Mouse (Mus musculus) ovary, adult 18-20 months (tissue): ENCODE results near the gene Haus2.

Source experiments
- DNase-seq: peaks from one replicate; pipeline ENCODE4 v3.0.0; 2022; ENCODE audit warnings: low spot score, mixed read lengths

The Haus2 gene

GRCm38 (mm10) chr2:120616279-120617163 lies 7.3 kb downstream of the Haus2 start:
- DNase-seq = no peak

GRCm38 (mm10) chr2:120619538-120619937 lies 10.4 kb downstream of the Haus2 start:
- no peak for DNase-seq

GRCm38 (mm10) chr2:120622920-120623319 lies 13.7 kb downstream of the Haus2 start:
- no peak for DNase-seq

GRCm38 (mm10) chr2:120628076-120628865 lies 19.1 kb downstream of the Haus2 start:
- DNase-seq = no peak

- DNase-seq = peak; percentile 99
Measured at GRCm38 (mm10) chr2:120628886-120629735, 19.9 kb downstream of the Haus2 start, which contains the start of gene Stard9. Stard9 (plus strand) TSS chr2:120629121.

- DNase-seq = no peak
Measured at GRCm38 (mm10) chr2:120630246-120630645, 21.1 kb downstream of the Haus2 start.

GRCm38 (mm10) chr2:120630655-120631054 lies 21.5 kb downstream of the Haus2 start:
- no peak for DNase-seq

GRCm38 (mm10) chr2:120631521-120631920 lies 22.3 kb downstream of the Haus2 start:
- DNase-seq = no peak

GRCm38 (mm10) chr2:120631957-120632356 lies 22.8 kb downstream of the Haus2 start:
- DNase-seq = no peak

GRCm38 (mm10) chr2:120640835-120641234 lies 31.7 kb downstream of the Haus2 start:
- no peak for DNase-seq

- DNase-seq = peak; percentile 51
Measured at GRCm38 (mm10) chr2:120643836-120644235, 34.7 kb downstream of the Haus2 start.

- no peak for DNase-seq
Measured at GRCm38 (mm10) chr2:120646777-120647176, 37.6 kb downstream of the Haus2 start.

GRCm38 (mm10) chr2:120652256-120652924 lies 43.2 kb downstream of the Haus2 start:
- no peak for DNase-seq

- DNase-seq = no peak
Measured at GRCm38 (mm10) chr2:120652925-120653284, 43.7 kb downstream of the Haus2 start.

- DNase-seq = no peak
Measured at GRCm38 (mm10) chr2:120654693-120655092, 45.5 kb downstream of the Haus2 start.

- no peak for DNase-seq
Measured at GRCm38 (mm10) chr2:120655905-120656304, 46.7 kb downstream of the Haus2 start.

GRCm38 (mm10) chr2:120656711-120657110 lies 47.5 kb downstream of the Haus2 start:
- DNase-seq = no peak

GRCm38 (mm10) chr2:120658486-120658885 lies 49.3 kb downstream of the Haus2 start:
- no peak for DNase-seq

GRCm38 (mm10) chr2:120659318-120659717 lies 50.1 kb downstream of the Haus2 start:
- no peak for DNase-seq

GRCm38 (mm10) chr2:120660486-120661078 lies 51.4 kb downstream of the Haus2 start:
- DNase-seq = no peak

- no peak for DNase-seq
Measured at GRCm38 (mm10) chr2:120662766-120663165, 53.6 kb downstream of the Haus2 start.
